Mouse (Mus musculus): ENCODE data around the gene Atad3a.

The Atad3a gene

GRCm38 (mm10) chr4:155694482-155695401 is 66.2 kb downstream of the Atad3a start:
- peak; percentile 50 for DNase-seq (ENCODE audit: low read depth, low spot score)

GRCm38 (mm10) chr4:155694111-155694481 is 66.8 kb downstream of the Atad3a start, which contains the start of gene Fndc10:
TSS of gene Fndc10 (plus strand) at chr4:155694342.
- DNase-seq (ENCODE audit: low read depth, low spot score) = no peak

GRCm38 (mm10) chr4:155692421-155692820 is 68.5 kb downstream of the Atad3a start:
- no peak for DNase-seq (ENCODE audit: low read depth, low spot score)

Data from retina, adult 2 months (tissue).